Mouse (Mus musculus) C2C12 (cell line): ENCODE measurements at regions not wholly inside any gene's neighbourhood (a gene's known extent, or its start where the extent isn't known, plus 50 kb on each side); places are given as distances from the start of the nearest gene placed in this dataset.

ENCODE experiments used
- H3K27me3 ChIP-seq: one replicate; pipeline ENCODE4 v1.6.1; 2011; ENCODE audit not compliant: control insufficient read depth, insufficient read depth, insufficient read length
- H3K36me3 ChIP-seq: one replicate; pipeline ENCODE4 v1.6.1; 2011; ENCODE audit not compliant: control insufficient read depth, insufficient read depth
- H3K4me3 ChIP-seq: one replicate; pipeline ENCODE4 v1.5.1; 2011; ENCODE audit warnings: mild to moderate bottlenecking, control low read depth; ENCODE audit not compliant: poor library complexity, insufficient read depth, severe bottlenecking
- H3K79me2 ChIP-seq: one replicate; pipeline ENCODE4 v1.6.1; 2011; ENCODE audit not compliant: control insufficient read depth, insufficient read depth
- H3K79me3 ChIP-seq: one replicate; pipeline ENCODE4 v1.6.1; 2011; ENCODE audit warnings: low read depth, control low read depth
- H3ac ChIP-seq: one replicate; pipeline ENCODE3; 2011; ENCODE audit warnings: low read depth; ENCODE audit not compliant: control insufficient read depth, insufficient read length
- CEBPB ChIP-seq: IDR thresholded peaks from one replicate; pipeline ENCODE4 v1.6.1; 2011; ENCODE audit warnings: low read depth, mild to moderate bottlenecking, control low read depth, moderate library complexity
- CTCF ChIP-seq: IDR thresholded peaks from one replicate; pipeline ENCODE4 v1.5.1; 2011; ENCODE audit not compliant: control insufficient read depth, insufficient read depth, insufficient read length
- FOSL1 ChIP-seq: IDR thresholded peaks from one replicate; pipeline ENCODE4 v1.8.0; 2011; ENCODE audit warnings: mild to moderate bottlenecking, low read length; ENCODE audit not compliant: poor library complexity, insufficient read depth, severe bottlenecking
- MAX ChIP-seq: IDR thresholded peaks from one replicate; pipeline ENCODE4 v1.6.1; 2011; ENCODE audit warnings: mild to moderate bottlenecking, control low read depth
- MYOD1 ChIP-seq: IDR thresholded peaks from one replicate; pipeline ENCODE4 v1.6.1; 2011; ENCODE audit warnings: low read depth; ENCODE audit not compliant: control insufficient read depth, insufficient read length
- MYOG ChIP-seq: IDR thresholded peaks from one replicate; pipeline ENCODE4 v1.6.1; 2011; ENCODE audit not compliant: control insufficient read depth, insufficient read length; ENCODE audit errors: extremely low read depth
- USF1 ChIP-seq: IDR thresholded peaks from one replicate; pipeline ENCODE4 v1.6.1; 2011; ENCODE audit warnings: low read depth, mild to moderate bottlenecking, control low read depth, moderate library complexity

DNA sequence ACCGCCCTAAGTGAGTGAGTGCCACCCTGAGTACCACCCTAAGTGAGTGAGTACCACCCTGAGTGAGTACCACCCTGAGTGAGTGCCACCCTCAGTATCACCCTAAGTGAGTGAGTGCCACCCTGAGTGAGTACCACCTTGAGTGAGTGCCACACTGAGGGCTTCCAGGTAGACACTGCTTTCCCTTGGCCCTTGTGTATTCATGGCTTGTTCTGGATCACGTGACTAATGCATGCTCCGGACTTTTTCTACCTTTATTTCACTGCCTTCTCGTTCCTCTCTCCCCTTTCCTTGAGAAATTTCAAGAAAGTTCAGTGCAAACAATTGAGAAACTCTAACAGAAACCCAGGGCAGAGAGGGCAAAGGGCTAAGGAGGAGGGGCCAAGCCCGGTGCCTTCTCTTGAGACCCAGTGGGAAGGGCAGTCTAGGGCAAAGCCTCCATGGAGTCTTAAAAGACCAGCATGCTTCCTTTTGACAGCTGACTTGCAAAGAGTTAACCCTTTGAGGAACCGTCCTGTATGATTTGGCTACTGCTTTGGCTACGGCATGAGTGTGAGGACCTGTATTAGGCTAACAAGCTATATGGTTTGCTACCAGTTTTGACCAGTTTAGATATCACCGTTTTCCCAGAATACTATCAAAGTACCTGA, 787.1 kb upstream of the Car8 start:
- Histone ChIP-seq H3K79me2 (no peaks in the 10 kb centered on the region), H3K27me3 (no peaks in the 10 kb centered on the region), H3K36me3 (no peaks in the 10 kb centered on the region), H3K79me3 (no peaks in the 10 kb centered on the region), H3ac (no peak overlapping the region), H3K4me3 (no peak overlapping the region)
- TF ChIP-seq CTCF (no peak), FOSL1 (no peak), CEBPB (no peak), USF1 (no peak), MAX (no peak), MYOD1 (no peak)

DNA sequence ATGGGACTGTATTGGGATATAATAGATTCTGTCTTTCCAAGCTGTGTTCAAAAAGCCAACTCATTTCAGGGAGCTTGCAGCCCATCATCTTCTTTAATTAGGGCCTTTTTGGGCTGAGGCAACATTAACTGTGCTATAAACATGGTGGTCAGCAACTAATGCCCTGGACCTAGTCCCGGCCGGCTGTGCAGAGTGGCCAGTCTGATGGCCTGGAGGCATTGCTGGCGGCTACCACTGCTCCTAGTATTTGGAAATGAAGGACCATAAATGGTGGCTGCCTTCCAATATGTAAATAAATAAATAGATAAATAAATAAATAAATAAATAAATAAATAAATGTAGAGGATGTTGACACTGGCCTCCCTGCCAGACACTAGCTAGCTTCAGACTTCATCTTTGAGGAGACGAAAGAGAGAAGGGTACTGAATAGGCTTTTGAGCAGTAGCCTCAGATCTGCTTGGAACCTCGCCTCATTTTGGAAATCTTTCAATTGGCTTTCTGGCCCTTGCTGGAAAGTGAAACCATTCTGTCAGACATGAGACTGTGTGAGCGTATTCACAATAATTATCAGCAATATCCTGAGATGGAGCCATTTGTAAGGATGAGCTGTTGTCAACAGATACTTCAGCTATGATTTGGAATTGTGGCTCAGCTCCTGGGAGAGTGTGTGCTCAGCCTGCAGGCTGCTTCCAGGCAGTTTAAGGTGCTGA, 785.5 kb upstream of the Car8 start:
- no peaks in the 10 kb centered on the region for H3K79me2 ChIP-seq
- H3K4me3 ChIP-seq, result no peak overlapping the region
- H3K27me3 ChIP-seq, result no peaks in the 10 kb centered on the region
- no peaks in the 10 kb centered on the region for H3K36me3 ChIP-seq
- H3ac ChIP-seq, result no peak overlapping the region
- no peak for TF ChIP-seq MAX
- TF ChIP-seq CTCF, result no peak
- no peak for TF ChIP-seq CEBPB
- TF ChIP-seq USF1, result no peak
- TF ChIP-seq MYOG, result no peak
- H3K79me3 ChIP-seq, result no peaks in the 10 kb centered on the region

DNA sequence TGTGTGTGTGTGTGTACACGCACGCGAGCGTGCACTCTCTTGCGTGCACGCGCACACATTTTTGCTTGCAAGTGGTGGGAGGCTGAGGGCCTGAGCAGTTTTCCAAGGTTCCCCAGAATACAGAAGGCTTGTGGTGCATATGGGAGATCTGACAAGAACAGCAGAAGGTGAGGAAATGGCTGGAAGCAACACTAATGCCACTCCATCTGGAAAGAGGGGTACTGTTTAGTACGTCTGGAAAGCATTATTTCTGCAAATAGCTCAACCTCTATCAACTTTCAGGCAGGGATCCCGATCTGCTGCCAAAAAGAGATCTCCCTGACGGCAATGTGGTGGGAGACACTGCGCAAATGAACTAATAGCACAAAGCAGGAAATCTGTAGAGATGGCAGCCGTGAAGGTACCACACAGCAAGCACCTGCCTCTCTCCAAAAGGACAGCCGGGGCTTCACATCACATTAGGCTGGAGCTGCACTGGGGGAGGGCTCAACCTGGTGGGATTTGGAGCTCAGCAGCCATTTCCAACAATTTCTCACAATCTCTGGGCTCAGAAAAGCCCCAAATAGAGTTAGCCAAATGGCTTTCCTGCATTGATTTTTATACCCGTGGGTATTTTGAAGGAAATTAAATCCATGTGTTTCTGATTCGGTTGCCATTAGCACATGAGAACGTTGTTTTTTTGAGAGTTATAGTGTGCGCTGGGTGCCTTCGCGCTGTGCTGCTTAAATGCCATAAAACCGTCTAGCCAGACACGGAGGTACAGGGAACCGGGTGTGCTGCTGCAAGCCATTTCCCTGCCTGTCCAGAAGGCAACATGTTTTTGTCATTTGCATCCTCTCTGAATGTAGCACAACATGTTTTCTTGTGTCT, 780.6 kb upstream of the Car8 start:
- Histone ChIP-seq H3K79me3 (no peaks in the 10 kb centered on the region), H3ac (no peak overlapping the region), H3K79me2 (no peaks in the 10 kb centered on the region), H3K27me3 (no peaks in the 10 kb centered on the region), H3K36me3 (no peaks in the 10 kb centered on the region), H3K4me3 (no peak overlapping the region)
- no peak for TF ChIP-seq CTCF
- TF ChIP-seq FOSL1, result no peak
- no peak for TF ChIP-seq USF1
- no peak for TF ChIP-seq CEBPB
- no peak for TF ChIP-seq MYOD1
- no peak for TF ChIP-seq MYOG
- no peak for TF ChIP-seq MAX

DNA sequence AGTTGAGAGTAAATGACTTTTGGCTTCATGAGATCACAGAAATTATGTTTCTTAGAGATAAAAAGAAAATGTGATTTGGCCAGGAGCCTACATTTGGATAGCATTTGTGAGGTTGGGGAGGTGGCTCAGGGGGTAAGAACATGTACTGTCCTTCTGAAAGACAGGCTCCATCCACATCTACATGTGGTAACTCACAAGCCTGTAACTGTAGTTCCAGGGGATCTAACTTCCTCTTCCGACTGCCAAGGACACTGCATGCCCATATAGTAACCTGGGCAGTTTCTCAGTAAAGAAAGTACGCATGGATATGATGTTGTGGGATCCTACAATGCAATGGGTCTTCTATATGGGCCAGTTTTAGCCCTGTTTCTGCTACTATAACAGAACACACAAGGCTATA, 779.4 kb upstream of the Car8 start:
- Histone ChIP-seq H3K79me2 (no peaks in the 10 kb centered on the region), H3K79me3 (no peaks in the 10 kb centered on the region), H3K27me3 (no peaks in the 10 kb centered on the region), H3K36me3 (no peaks in the 10 kb centered on the region), H3K4me3 (no peak overlapping the region), H3ac (no peak overlapping the region)
- TF ChIP-seq CEBPB, result no peak
- TF ChIP-seq MYOG, result no peak
- no peak for TF ChIP-seq USF1
- TF ChIP-seq MAX, result no peak
- TF ChIP-seq CTCF, result no peak
- TF ChIP-seq MYOD1, result no peak
- no peak for TF ChIP-seq FOSL1

DNA sequence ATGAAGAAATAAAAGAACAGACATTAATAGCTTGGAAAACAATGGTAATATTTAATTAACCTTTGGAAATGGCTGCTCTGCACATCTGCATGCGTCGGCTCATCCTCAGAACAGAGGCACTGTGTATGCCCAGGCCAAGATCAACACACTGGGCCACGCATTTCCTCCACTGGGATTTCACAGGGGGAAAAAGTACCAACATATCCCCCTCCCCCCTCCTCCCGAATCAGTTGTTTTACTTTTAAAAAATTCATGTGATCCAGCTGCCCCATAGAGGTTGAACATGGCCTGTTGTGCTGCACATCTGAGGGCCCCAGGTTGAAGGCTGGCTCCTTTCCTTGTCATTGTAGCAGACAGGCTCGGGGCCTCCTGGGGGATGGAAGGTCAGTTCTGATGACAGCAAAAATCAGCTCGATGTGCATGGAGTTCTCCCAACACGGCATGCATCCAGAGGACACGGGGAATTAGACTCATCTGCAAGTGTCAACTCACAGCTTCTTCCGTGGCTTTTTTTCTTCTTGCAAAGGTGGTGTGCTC, 777.7 kb upstream of the Car8 start:
- Histone ChIP-seq H3ac (no peak overlapping the region), H3K4me3 (no peak overlapping the region), H3K79me2 (no peaks in the 10 kb centered on the region), H3K36me3 (no peaks in the 10 kb centered on the region), H3K27me3 (no peaks in the 10 kb centered on the region), H3K79me3 (no peaks in the 10 kb centered on the region)
- TF ChIP-seq CEBPB (no peak), MYOG (no peak), CTCF (no peak), USF1 (no peak), MAX (no peak)
